Mouse (Mus musculus) heart, adult 18-20 months (tissue): ENCODE results near the gene Atp11a. TPM values are rescaled to one million over a fixed set of nuclear protein-coding genes. Genes with fewer than 3 reads are reported as not detected.
A peak's percentile ranks its signal among the peaks of the same experiment; 100 is the strongest.

Experiments used
- DNase-seq, 2 experiments: peaks; one replicate each; pipeline ENCODE4 v3.0.0; 2021 to 2022; ENCODE audit warnings: mixed read lengths in 1 of 2
- total RNA-seq, 2 experiments: library from RNA; stranded (reverse); gene quantifications; 2 replicates each; pipeline ENCODE4 v1.2.3; 2021

Gene Atp11a
- total RNA-seq, 2 experiments from 2014 or later = 78.9 to 88.1 TPM

- DNase-seq = no peak
Observed at GRCm38 (mm10) chr8:12769296-12769695, 12.5 kb downstream of the Atp11a start.

GRCm38 (mm10) chr8:12772319-12772718 lies 15.5 kb downstream of the Atp11a start:
- no peak for DNase-seq

GRCm38 (mm10) chr8:12773914-12774313 lies 17.1 kb downstream of the Atp11a start:
- no peak for DNase-seq

- DNase-seq = peak; percentile 58 to 62
Observed at GRCm38 (mm10) chr8:12774872-12775298, 18.1 kb downstream of the Atp11a start.

GRCm38 (mm10) chr8:12775302-12775975 lies 18.6 kb downstream of the Atp11a start:
- peak; percentile 54 to 73 for DNase-seq

GRCm38 (mm10) chr8:12776166-12776565 lies 19.4 kb downstream of the Atp11a start:
- DNase-seq = peak in 1 of 2 experiments; percentile 44

- no peak for DNase-seq
Observed at GRCm38 (mm10) chr8:12777171-12777570, 20.4 kb downstream of the Atp11a start.

GRCm38 (mm10) chr8:12779541-12779940 lies 22.7 kb downstream of the Atp11a start:
- DNase-seq = peak; percentile 69 to 78

- DNase-seq = no peak
Observed at GRCm38 (mm10) chr8:12785508-12785907, 28.7 kb downstream of the Atp11a start.

GRCm38 (mm10) chr8:12786261-12786957 lies 29.6 kb downstream of the Atp11a start:
- DNase-seq = no peak

GRCm38 (mm10) chr8:12786958-12787301 lies 30.1 kb downstream of the Atp11a start:
- DNase-seq = no peak

- no peak for DNase-seq
Observed at GRCm38 (mm10) chr8:12787427-12787826, 30.6 kb downstream of the Atp11a start.

GRCm38 (mm10) chr8:12788695-12789094 lies 31.9 kb downstream of the Atp11a start:
- DNase-seq = peak; percentile 44 to 65

- DNase-seq = no peak
Observed at GRCm38 (mm10) chr8:12795011-12795671, 38.3 kb downstream of the Atp11a start.

GRCm38 (mm10) chr8:12799099-12799498 lies 42.3 kb downstream of the Atp11a start:
- DNase-seq = no peak

GRCm38 (mm10) chr8:12799832-12800231 lies 43.0 kb downstream of the Atp11a start:
- DNase-seq = peak in 1 of 2 experiments; percentile 33

- DNase-seq = no peak
Observed at GRCm38 (mm10) chr8:12800246-12800645, 43.4 kb downstream of the Atp11a start.

GRCm38 (mm10) chr8:12801586-12801985 lies 44.8 kb downstream of the Atp11a start:
- DNase-seq = no peak

- DNase-seq = no peak
Observed at GRCm38 (mm10) chr8:12803121-12803520, 46.3 kb downstream of the Atp11a start.

GRCm38 (mm10) chr8:12804909-12805308 lies 48.1 kb downstream of the Atp11a start:
- no peak for DNase-seq

GRCm38 (mm10) chr8:12805569-12805968 lies 48.8 kb downstream of the Atp11a start:
- no peak for DNase-seq

GRCm38 (mm10) chr8:12808018-12808417 lies 51.2 kb downstream of the Atp11a start:
- peak in 1 of 2 experiments; percentile 29 for DNase-seq

- DNase-seq = no peak
Observed at GRCm38 (mm10) chr8:12809516-12809915, 52.7 kb downstream of the Atp11a start.
